Mouse (Mus musculus): ENCODE results near the gene Cs. TPM values are rescaled to one million over a fixed set of nuclear protein-coding genes. Genes with fewer than 3 reads are reported as not detected.
"Not testable (repeated sequence)": the region's sequence is repeated elsewhere in the genome, so short reads cannot be mapped to it uniquely, and the experiment has no call there.

The Cs gene
- 100 to 1,000 TPM; 227 to 229 TPM for total RNA-seq (2021)

- peak; percentile 93 to 98 for DNase-seq (ENCODE audit: low spot score in 2 of 2)
- intact Hi-C loops (cut with DNase I): loop anchor here (1.0 to 5.0 kb wide), 3 partner anchors 34 to 71 kb away; partner anchors contain the start of genes Ankrd52 and Pan2
Observed at GRCm38 (mm10) chr10:128337306-128338181, at the start of gene Cs. Gene Cs, plus strand, starts transcription at chr10:128337734.

- DNase-seq (ENCODE audit: low spot score in 2 of 2); intact Hi-C loops (cut with DNase I): not testable (repeated sequence)
Observed at GRCm38 (mm10) chr10:128290594-128290993, 46.9 kb upstream of the Cs start.

- DNase-seq (ENCODE audit: low spot score in 2 of 2): no peak
- intact Hi-C loops (cut with DNase I): no loop called here
Observed at GRCm38 (mm10) chr10:128296370-128297090, 41.0 kb upstream of the Cs start.

GRCm38 (mm10) chr10:128297221-128297620 is 40.3 kb upstream of the Cs start:
- intact Hi-C loops (cut with DNase I): no loop called here
- DNase-seq (ENCODE audit: low spot score in 2 of 2): no peak

- no peak for DNase-seq (ENCODE audit: low spot score in 2 of 2)
- intact Hi-C loops (cut with DNase I): no loop called here
Observed at GRCm38 (mm10) chr10:128297622-128298021, 39.9 kb upstream of the Cs start.

GRCm38 (mm10) chr10:128298243-128298642 is 39.3 kb upstream of the Cs start:
- DNase-seq (ENCODE audit: low spot score in 2 of 2): no peak
- intact Hi-C loops (cut with DNase I): no loop called here

- intact Hi-C loops (cut with DNase I): no loop called here
- no peak for DNase-seq (ENCODE audit: low spot score in 2 of 2)
Observed at GRCm38 (mm10) chr10:128298702-128299171, 38.8 kb upstream of the Cs start, which contains the start of gene Il23a. Gene Il23a, minus strand, starts transcription at chr10:128298752.

GRCm38 (mm10) chr10:128302357-128302756 is 35.2 kb upstream of the Cs start:
- intact Hi-C loops (cut with DNase I): loop anchor here (2.0 kb wide), 1 partner anchor 32 kb away; the partner anchor contains the start of gene Stat2
- DNase-seq (ENCODE audit: low spot score in 2 of 2): no peak

GRCm38 (mm10) chr10:128302785-128303125 is 34.8 kb upstream of the Cs start:
- intact Hi-C loops (cut with DNase I): loop anchor here (1.0 to 2.0 kb wide), 3 partner anchors 20 to 35 kb away; partner anchors contain the start of genes Cnpy2, Cs and Stat2
- DNase-seq (ENCODE audit: low spot score in 2 of 2): no peak

- intact Hi-C loops (cut with DNase I): loop anchor here (1.0 to 2.0 kb wide), 3 partner anchors 19 to 34 kb away; partner anchors contain the start of genes Cnpy2, Cs and Stat2
- peak; percentile 100 for DNase-seq (ENCODE audit: low spot score in 2 of 2)
Observed at GRCm38 (mm10) chr10:128303126-128304021, 34.2 kb upstream of the Cs start, which contains the start of gene Pan2. Gene Pan2, plus strand, starts transcription at chr10:128303335.

- no peak for DNase-seq (ENCODE audit: low spot score in 2 of 2)
- intact Hi-C loops (cut with DNase I): no loop called here
Observed at GRCm38 (mm10) chr10:128309654-128310053, 27.9 kb upstream of the Cs start.

- intact Hi-C loops (cut with DNase I): no loop called here
- DNase-seq (ENCODE audit: low spot score in 2 of 2): no peak
Observed at GRCm38 (mm10) chr10:128310177-128310576, 27.4 kb upstream of the Cs start.

- no peak for DNase-seq (ENCODE audit: low spot score in 2 of 2)
Observed at GRCm38 (mm10) chr10:128310902-128311301, 26.6 kb upstream of the Cs start.

GRCm38 (mm10) chr10:128315578-128315977 is 22.0 kb upstream of the Cs start:
- DNase-seq (ENCODE audit: low spot score in 2 of 2): no peak
- intact Hi-C loops (cut with DNase I): no loop called here

More at GRCm38 (mm10) chr10:128310902-128311301, 26.6 kb upstream of the Cs start:
- intact Hi-C loops (cut with DNase I): no loop called here

- intact Hi-C loops (cut with DNase I): loop anchor here (1.0 kb wide), 1 partner anchor 18 kb away; the partner anchor contains the start of gene Pan2
- no peak for DNase-seq (ENCODE audit: low spot score in 2 of 2)
Observed at GRCm38 (mm10) chr10:128321641-128322040, 15.9 kb upstream of the Cs start.

- intact Hi-C loops (cut with DNase I): loop anchor here (1.0 kb wide), 1 partner anchor 19 kb away; the partner anchor contains the start of gene Pan2
- DNase-seq (ENCODE audit: low spot score in 2 of 2): peak; percentile 87 to 90
Observed at GRCm38 (mm10) chr10:128322141-128323108, 15.1 kb upstream of the Cs start, which contains the start of gene Cnpy2. Gene Cnpy2, plus strand, starts transcription at chr10:128322459.

- no peak for DNase-seq (ENCODE audit: low spot score in 2 of 2)
- intact Hi-C loops (cut with DNase I): no loop called here
Observed at GRCm38 (mm10) chr10:128323516-128323915, 14.0 kb upstream of the Cs start.

- DNase-seq (ENCODE audit: low spot score in 2 of 2): peak in 1 of 2 experiments; percentile 58
- intact Hi-C loops (cut with DNase I): no loop called here
Observed at GRCm38 (mm10) chr10:128326825-128327224, 10.7 kb upstream of the Cs start.
